Mouse (Mus musculus): Measurements from ENCODE around the gene Mllt3. TPM values are rescaled to one million over a fixed set of nuclear protein-coding genes. Genes with fewer than 3 reads are reported as not detected.

The Mllt3 gene
- polyA plus RNA-seq, 1 experiment from 2014 or later = 43.6 TPM

DNA sequence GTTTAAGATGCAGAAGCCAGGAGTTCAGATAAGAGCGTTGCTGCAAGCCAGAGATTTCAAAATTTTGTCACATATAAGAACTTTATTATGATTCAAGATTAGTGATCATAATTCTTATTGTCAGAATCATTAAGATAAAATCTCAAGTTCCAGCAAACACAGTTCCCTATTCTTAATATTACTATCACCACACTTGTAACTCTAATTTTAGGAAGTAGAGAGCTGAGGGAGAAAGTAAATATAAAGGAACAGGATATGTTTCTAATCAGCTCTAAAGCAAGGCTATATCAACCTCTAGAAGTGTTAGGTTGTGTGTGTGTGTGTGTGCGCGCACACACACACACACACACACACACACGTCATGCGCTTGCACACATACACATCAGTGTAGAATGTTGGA lies 170.0 kb downstream of the Mllt3 start:
- Histone ChIP-seq H3K4me3 (ENCODE audit: low read depth, low read length) (no peak overlapping the region), H3K9ac (no peak overlapping the region), H3K27ac (ENCODE audit: low read depth) (no peak overlapping the region), H3K9me3 (ENCODE audit: low read depth, low read length) (no peaks in the 10 kb centered on the region), H3K4me2 (no peak overlapping the region), H3K36me3 (ENCODE audit: insufficient read depth) (no peaks in the 10 kb centered on the region), H3K27me3 (ENCODE audit: insufficient read depth, low read length) (no peaks in the 10 kb centered on the region), H3K4me1 (ENCODE audit: insufficient read depth) (peaks cover 4% of the 10 kb centered on the region; the same call in 1 of the 2 replicates)
- TF ChIP-seq CTCF (IDR thresholded peaks at IDR 0.05; ENCODE audit: low read depth) = no peak
- 91% methylated on average over 5 of the region's 5 CpGs for WGBS
- ATAC-seq (ENCODE audit: insufficient read depth) = no peak
- no peak for DNase-seq

DNA sequence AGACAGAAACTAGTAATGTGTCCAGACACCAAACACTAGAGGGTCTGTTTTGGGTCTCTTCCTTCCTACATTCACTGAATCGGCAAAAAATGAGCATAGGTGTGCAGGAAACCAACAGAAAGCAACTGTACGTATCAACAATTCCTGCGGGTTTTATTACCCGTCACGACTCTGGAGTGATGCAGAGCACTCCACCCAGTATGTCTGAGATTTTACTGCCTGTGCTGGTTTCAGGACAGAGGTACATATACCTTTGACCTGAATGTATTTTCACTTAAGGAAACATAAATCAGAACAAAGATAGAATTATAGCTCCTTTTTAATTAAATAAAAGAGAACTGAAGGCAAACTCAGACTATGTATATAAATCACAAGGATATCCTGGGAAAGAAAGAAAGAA lies 172.4 kb downstream of the Mllt3 start:
- no peaks in the 10 kb centered on the region for H3K4me1 ChIP-seq (ENCODE audit: insufficient read depth)
- TF ChIP-seq CTCF (IDR thresholded peaks at IDR 0.05; ENCODE audit: low read depth) = no peak
- no peaks in the 10 kb centered on the region for H3K9me3 ChIP-seq (ENCODE audit: low read depth, low read length)
- ATAC-seq (ENCODE audit: insufficient read depth) = no peak
- H3K9ac ChIP-seq = no peak overlapping the region
- H3K36me3 ChIP-seq (ENCODE audit: insufficient read depth) = no peaks in the 10 kb centered on the region
- WGBS = 89% methylated on average over 5 of the region's 5 CpGs
- no peaks in the 10 kb centered on the region for H3K27me3 ChIP-seq (ENCODE audit: insufficient read depth, low read length)
- DNase-seq = no peak
- H3K4me3 ChIP-seq (ENCODE audit: low read depth, low read length) = no peak overlapping the region
- H3K27ac ChIP-seq (ENCODE audit: low read depth) = no peak overlapping the region
- H3K4me2 ChIP-seq = no peak overlapping the region

DNA sequence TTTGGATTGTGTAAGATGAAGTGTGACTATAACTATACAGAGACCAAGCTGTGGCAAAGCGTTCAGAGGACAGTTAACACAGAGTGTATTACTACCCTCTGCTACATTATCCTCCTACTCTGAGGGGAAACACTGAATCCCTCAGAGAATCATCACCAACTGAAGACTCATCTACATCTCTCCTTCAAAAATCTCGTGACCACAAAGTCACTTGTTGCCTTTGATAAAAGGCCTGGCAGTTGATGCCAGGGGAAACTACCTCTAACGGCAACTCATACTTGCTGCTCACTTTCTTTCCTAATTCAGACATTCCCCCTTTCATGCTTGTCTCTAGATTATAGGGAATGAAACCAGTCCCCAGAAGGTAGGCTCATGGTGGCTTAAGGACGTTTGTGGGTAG lies 174.0 kb downstream of the Mllt3 start:
- TF ChIP-seq CTCF (IDR thresholded peaks at IDR 0.05; ENCODE audit: low read depth) = no peak

DNA sequence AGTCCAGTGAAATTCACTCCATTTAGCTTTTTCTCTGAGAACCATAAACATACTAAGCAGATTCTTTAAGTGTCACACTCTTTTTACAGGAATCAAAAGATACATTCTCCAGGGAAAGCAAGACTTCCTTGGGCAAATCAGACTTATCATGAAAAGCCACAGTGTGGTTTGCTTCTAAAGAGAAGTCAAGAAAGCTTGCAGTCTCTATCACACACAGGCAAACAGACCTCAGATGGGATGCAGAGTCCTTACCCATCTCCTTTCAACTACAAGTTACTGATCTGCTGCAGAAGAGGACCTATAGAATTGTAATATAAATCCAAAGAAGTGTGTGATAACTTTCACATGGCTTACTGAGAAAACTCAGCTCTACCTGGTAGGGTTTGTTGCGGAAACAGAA lies 175.2 kb downstream of the Mllt3 start:
- Histone ChIP-seq H3K9me3 (ENCODE audit: low read depth, low read length) (no peaks in the 10 kb centered on the region), H3K4me3 (ENCODE audit: low read depth, low read length) (no peak overlapping the region), H3K4me1 (ENCODE audit: insufficient read depth) (no peaks in the 10 kb centered on the region), H3K36me3 (ENCODE audit: insufficient read depth) (no peaks in the 10 kb centered on the region), H3K9ac (no peak overlapping the region), H3K27me3 (ENCODE audit: insufficient read depth, low read length) (no peaks in the 10 kb centered on the region), H3K4me2 (no peak overlapping the region), H3K27ac (ENCODE audit: low read depth) (no peak overlapping the region)
- WGBS = 93% methylated on average over 1 of the region's 1 CpGs
- TF ChIP-seq CTCF (IDR thresholded peaks at IDR 0.05; ENCODE audit: low read depth) = no peak
- ATAC-seq (ENCODE audit: insufficient read depth) (no peak), DNase-seq (no peak)

More for the DNA sequence above, 174.0 kb downstream of the Mllt3 start:
- no peak for ATAC-seq (ENCODE audit: insufficient read depth)
- no peaks in the 10 kb centered on the region for H3K36me3 ChIP-seq (ENCODE audit: insufficient read depth)
- no peak for DNase-seq
- H3K27ac ChIP-seq (ENCODE audit: low read depth) = no peak overlapping the region
- H3K4me1 ChIP-seq (ENCODE audit: insufficient read depth) = no peaks in the 10 kb centered on the region
- H3K4me3 ChIP-seq (ENCODE audit: low read depth, low read length) = no peak overlapping the region
- H3K9ac ChIP-seq = no peak overlapping the region
- no peaks in the 10 kb centered on the region for H3K9me3 ChIP-seq (ENCODE audit: low read depth, low read length)
- no peaks in the 10 kb centered on the region for H3K27me3 ChIP-seq (ENCODE audit: insufficient read depth, low read length)
- 62% methylated on average over 4 of the region's 4 CpGs for WGBS
- H3K4me2 ChIP-seq = no peak overlapping the region

GRCm38 (mm10) chr4:87852461-87852860 lies 180.7 kb downstream of the Mllt3 start:
- H3K27ac ChIP-seq (ENCODE audit: low read depth) = no peak overlapping the region
- no peak for TF ChIP-seq CTCF (IDR thresholded peaks at IDR 0.05; ENCODE audit: low read depth)
- DNase-seq = peak; percentile 22
- no peak for ATAC-seq (ENCODE audit: insufficient read depth)
- H3K9ac ChIP-seq = no peak overlapping the region
- H3K4me3 ChIP-seq (ENCODE audit: low read depth, low read length) = no peak overlapping the region
- WGBS = 81% methylated on average over 2 of the region's 2 CpGs
- no peaks in the 10 kb centered on the region for H3K9me3 ChIP-seq (ENCODE audit: low read depth, low read length)
- no peaks in the 10 kb centered on the region for H3K4me1 ChIP-seq (ENCODE audit: insufficient read depth)
- no peaks in the 10 kb centered on the region for H3K27me3 ChIP-seq (ENCODE audit: insufficient read depth, low read length)
- no peak overlapping the region for H3K4me2 ChIP-seq
- no peaks in the 10 kb centered on the region for H3K36me3 ChIP-seq (ENCODE audit: insufficient read depth)

DNA sequence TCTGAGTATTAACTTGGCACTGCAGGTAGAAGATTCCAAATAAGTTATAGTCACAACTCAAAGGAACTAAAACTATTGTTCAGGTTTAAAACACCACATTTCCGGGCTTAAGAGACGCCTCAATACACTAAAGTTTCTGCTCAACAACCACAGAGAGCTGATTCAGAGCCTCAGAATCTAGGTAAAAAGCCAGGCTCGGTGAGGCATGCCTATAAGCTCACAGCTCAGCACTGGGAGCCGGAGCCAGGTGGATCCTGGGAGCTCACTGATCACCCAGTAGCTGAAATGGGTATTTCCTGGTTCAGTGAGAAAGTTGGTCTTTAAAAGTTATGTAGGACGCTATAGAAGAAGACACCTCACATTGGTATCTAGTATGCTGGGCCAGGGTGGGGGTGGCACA lies 183.1 kb downstream of the Mllt3 start:
- Histone ChIP-seq H3K27me3 (ENCODE audit: insufficient read depth, low read length) (no peaks in the 10 kb centered on the region), H3K36me3 (ENCODE audit: insufficient read depth) (no peaks in the 10 kb centered on the region), H3K9ac (no peak overlapping the region), H3K27ac (ENCODE audit: low read depth) (no peak overlapping the region), H3K4me3 (ENCODE audit: low read depth, low read length) (no peak overlapping the region), H3K4me2 (no peak overlapping the region), H3K4me1 (ENCODE audit: insufficient read depth) (no peaks in the 10 kb centered on the region), H3K9me3 (ENCODE audit: low read depth, low read length) (no peaks in the 10 kb centered on the region)
- DNase-seq (no peak), ATAC-seq (ENCODE audit: insufficient read depth) (no peak)
- WGBS = 89% methylated on average over 5 of the region's 5 CpGs
- TF ChIP-seq CTCF (IDR thresholded peaks at IDR 0.05; ENCODE audit: low read depth) = no peak

- H3K27ac ChIP-seq (ENCODE audit: low read depth) = no peak overlapping the region
- H3K36me3 ChIP-seq (ENCODE audit: insufficient read depth) = 0 out of 2 replicates have a peak, but pooled peaks cover 5% of the 10 kb centered on the region
- 50% methylated on average over 6 of the region's 6 CpGs for WGBS
- no peaks in the 10 kb centered on the region for H3K4me1 ChIP-seq (ENCODE audit: insufficient read depth)
- no peak overlapping the region for H3K4me3 ChIP-seq (ENCODE audit: low read depth, low read length)
- DNase-seq (no peak), ATAC-seq (ENCODE audit: insufficient read depth) (no peak)
- TF ChIP-seq CTCF (IDR thresholded peaks at IDR 0.05; ENCODE audit: low read depth) = no peak
- H3K27me3 ChIP-seq (ENCODE audit: insufficient read depth, low read length) = no peaks in the 10 kb centered on the region
- no peaks in the 10 kb centered on the region for H3K9me3 ChIP-seq (ENCODE audit: low read depth, low read length)
- no peak overlapping the region for H3K4me2 ChIP-seq
- no peak overlapping the region for H3K9ac ChIP-seq
Observed at GRCm38 (mm10) chr4:87844668-87845210, 188.4 kb downstream of the Mllt3 start.

Data from lung, embryonic 14.5 days (tissue).